Mouse (Mus musculus) E14TG2a.4 (cell line): ENCODE measurements at regions not wholly inside any gene's neighbourhood (a gene's known extent, or its start where the extent isn't known, plus 50 kb on each side); places are given as distances from the start of the nearest gene placed in this dataset.

Experiments used
- CTCF ChIP-seq: conservative IDR thresholded peaks from 2 replicates; pipeline ENCODE4 v1.5.1; 2014; ENCODE audit warnings: low read length
- NANOG ChIP-seq: IDR thresholded peaks from 2 replicates; pipeline ENCODE4 v1.6.1; 2014; ENCODE audit warnings: borderline replicate concordance, low read length, mixed read lengths

DNA sequence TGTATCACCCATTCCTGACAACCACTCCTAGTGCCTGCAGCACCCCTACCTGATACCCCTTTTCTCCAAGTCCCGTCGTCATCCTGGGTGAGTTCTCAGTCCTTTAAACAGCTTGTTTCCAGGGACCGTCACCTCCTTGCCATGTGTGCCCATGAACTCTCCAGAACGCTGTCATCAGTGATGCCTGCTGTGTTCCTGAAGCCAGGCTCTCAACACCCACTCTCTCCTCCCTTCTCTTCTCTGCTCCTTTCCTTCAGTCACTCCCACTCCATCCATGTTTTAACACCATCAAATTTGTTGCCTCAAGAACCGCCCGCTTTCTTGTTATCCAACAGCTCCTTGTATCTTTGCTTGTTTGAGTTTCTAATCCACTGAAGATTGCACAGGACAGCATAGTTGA lies 277.8 kb upstream of the Zfp637 start:
- TF ChIP-seq CTCF (no peak), NANOG (no peak)
